Mouse (Mus musculus): ENCODE data around the gene H2-M9. TPM values are rescaled to one million over a fixed set of nuclear protein-coding genes. Genes with fewer than 3 reads are reported as not detected.

Gene H2-M9
- polyA plus RNA-seq (2014; fragmentation: Nextera tagmentation; extraction: Ambion mirVana): not detected in 2 replicates

DNA sequence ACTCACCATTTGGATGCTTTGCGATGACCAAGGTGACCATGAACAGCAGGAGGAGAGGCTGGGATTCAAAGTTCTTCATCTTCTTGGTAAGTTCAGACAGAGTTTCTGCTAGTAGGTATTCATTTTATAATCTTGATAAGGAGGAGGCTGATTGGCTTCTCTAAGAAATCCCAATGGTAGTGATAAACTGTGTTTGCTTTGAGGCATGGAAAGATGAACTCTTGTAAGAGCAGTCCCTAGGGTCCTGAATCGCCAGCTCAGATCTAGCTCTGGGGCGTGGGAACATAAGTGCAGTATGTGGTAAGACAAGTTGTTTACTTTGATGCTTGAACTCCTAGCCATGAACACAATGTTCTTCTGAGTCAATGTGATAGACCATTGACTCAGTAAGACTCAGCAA, at the start of gene H2-M9:
Gene H2-M9 (minus strand): TSS at position 101 of the 400 bp plus-strand sequence.
- H3K9ac ChIP-seq (ENCODE audit: low read depth, low read length): no peak within 1 kb of the TSS
- no peaks in the 10 kb centered on the region for H3K27me3 ChIP-seq (replicated peaks; ENCODE audit: control insufficient read depth, insufficient read depth, low read length)
- DNase-seq (ENCODE audit: low spot score) (no peak), ATAC-seq (ENCODE audit: low read depth) (no peak)
- H3K4me1 ChIP-seq (ENCODE audit: control insufficient read depth, insufficient read depth, low read length): no peaks in the 10 kb centered on the region
- no peak within 1 kb of the TSS for H3K4me3 ChIP-seq (ENCODE audit: low read depth, low read length)
- no peaks in the 10 kb centered on the region for H3K36me3 ChIP-seq (ENCODE audit: control insufficient read depth, insufficient read depth, low read length)
- no peaks in the 10 kb centered on the region for H3K9me3 ChIP-seq (ENCODE audit: control insufficient read depth, low read length)
- no peak within 1 kb of the TSS for H3K27ac ChIP-seq (replicated peaks; ENCODE audit: low read depth, low read length)
- H3K4me2 ChIP-seq (ENCODE audit: low read depth, low read length): no peak within 1 kb of the TSS
- 83% methylated on average over 3 of the region's 3 CpGs for WGBS

DNA sequence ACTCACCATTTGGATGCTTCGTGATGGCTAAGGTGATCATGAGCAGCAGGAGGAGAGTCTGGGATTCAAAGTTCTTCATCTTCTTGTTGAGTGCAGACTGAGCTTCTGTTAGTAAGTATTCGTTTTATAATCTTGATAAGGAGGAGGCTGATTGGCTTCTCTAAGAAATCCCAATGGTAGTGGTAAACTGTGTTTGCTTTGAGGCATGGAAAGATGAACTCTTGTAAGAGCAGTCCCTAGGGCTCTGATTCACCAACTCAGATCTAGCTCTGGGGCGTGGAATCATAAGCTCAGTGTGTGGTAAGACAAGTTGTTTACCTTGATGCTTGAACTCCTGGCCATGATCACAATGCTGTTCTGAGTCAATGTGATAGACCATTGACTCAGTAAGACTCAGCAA, 29.7 kb upstream of the H2-M9 start, which contains the start of gene H2-M1:
Gene H2-M1 (minus strand): TSS at position 101 of the 400 bp plus-strand sequence.
- Histone ChIP-seq H3K4me3 (ENCODE audit: low read depth, low read length) (no peak within 1 kb of the TSS), H3K9ac (ENCODE audit: low read depth, low read length) (no peak within 1 kb of the TSS), H3K9me3 (ENCODE audit: control insufficient read depth, low read length) (no peaks in the 10 kb centered on the region), H3K4me1 (ENCODE audit: control insufficient read depth, insufficient read depth, low read length) (no peaks in the 10 kb centered on the region), H3K36me3 (ENCODE audit: control insufficient read depth, insufficient read depth, low read length) (no peaks in the 10 kb centered on the region), H3K27ac (replicated peaks; ENCODE audit: low read depth, low read length) (no peak within 1 kb of the TSS), H3K4me2 (ENCODE audit: low read depth, low read length) (no peak within 1 kb of the TSS), H3K27me3 (replicated peaks; ENCODE audit: control insufficient read depth, insufficient read depth, low read length) (no peaks in the 10 kb centered on the region)
- ATAC-seq (ENCODE audit: low read depth): no peak
- 68% methylated on average over 3 of the region's 3 CpGs for WGBS
- DNase-seq (ENCODE audit: low spot score): no peak

Other genes with a start within 250 kb of the H2-M9 start
- not detected in 2 replicates for gene H2-M10.4, start 180.3 kb downstream of the H2-M9 start, polyA plus RNA-seq (2014; fragmentation: Nextera tagmentation; extraction: Ambion mirVana)
- gene H2-M11, start 95.6 kb downstream of the H2-M9 start, polyA plus RNA-seq (2014; fragmentation: Nextera tagmentation; extraction: Ambion mirVana): not detected in 2 replicates
- gene H2-M1, start 29.6 kb upstream of the H2-M9 start, polyA plus RNA-seq (2014; fragmentation: Nextera tagmentation; extraction: Ambion mirVana): not detected in 2 replicates
- not detected in 2 replicates for gene H2-M10.5, start 130.2 kb upstream of the H2-M9 start, polyA plus RNA-seq (2014; fragmentation: Nextera tagmentation; extraction: Ambion mirVana)
- not detected in 2 replicates for gene H2-M10.6, start 169.5 kb upstream of the H2-M9 start, polyA plus RNA-seq (2014; fragmentation: Nextera tagmentation; extraction: Ambion mirVana)
- 28.5 and 31.9 TPM in 2 replicates for gene Trim26, start 194.5 kb upstream of the H2-M9 start, polyA plus RNA-seq (2014; fragmentation: Nextera tagmentation; extraction: Ambion mirVana)
- gene Trim15, start 224.5 kb upstream of the H2-M9 start, polyA plus RNA-seq (2014; fragmentation: Nextera tagmentation; extraction: Ambion mirVana): 0.10 and 0.15 TPM in 2 replicates
- gene Trim10, start 226.9 kb upstream of the H2-M9 start, polyA plus RNA-seq (2014; fragmentation: Nextera tagmentation; extraction: Ambion mirVana): 3.6 and 3.7 TPM in 2 replicates
- gene Trim40, start 247.5 kb upstream of the H2-M9 start, polyA plus RNA-seq (2014; fragmentation: Nextera tagmentation; extraction: Ambion mirVana): not detected in 2 replicates

Measured in embryonic facial prominence, embryonic 14.5 days (tissue).